Comparison of ENCODE assay signal across 12 mouse cellular contexts in the genomic region with DNA sequence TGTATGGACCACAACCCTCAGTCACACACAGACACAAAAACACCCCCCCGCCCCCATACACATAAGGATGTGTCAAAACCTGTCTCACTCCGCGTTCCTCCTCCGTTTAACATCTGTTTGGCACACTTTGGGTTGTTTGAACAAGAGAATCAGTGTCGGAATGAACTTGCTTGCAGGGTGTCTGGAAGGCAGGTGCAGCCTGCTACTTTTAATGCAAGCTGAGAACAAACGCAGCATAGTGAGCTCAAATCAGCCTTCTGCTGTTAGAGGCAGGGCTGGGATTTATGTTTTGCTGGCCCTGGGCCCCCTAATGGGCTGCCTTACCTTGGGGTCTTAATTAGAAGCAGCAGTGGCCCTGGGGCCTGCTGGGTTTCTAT. TPM values are rescaled to one million over a fixed set of nuclear protein-coding genes. Genes with fewer than 3 reads are reported as not detected.
A peak's percentile ranks its signal among the peaks of the same experiment; 100 is the strongest.
DNase-seq lines count a peak whose midpoint lies in the region; ATAC-seq lines count a peak whose summit lies in the region.
"Had no signal": no experiment of that assay in that cellular context is flagged by ENCODE, and none has a peak within 500 bp of the region (broad histone marks: within the 10 kb centered on the region; RNA-seq: fewer than 3 reads in every experiment).

No protein-coding gene starts in this region.

- peak overlapping the region; percentile 32; the same call in 1 of the 2 replicates for H3K4me2 ChIP-seq in forebrain, embryonic 11.5 days (ENCODE audit: low read depth, low read length, severe bottlenecking)
- H3K4me2 ChIP-seq in limb, embryonic 12.5 days: peak overlapping the region; percentile 58
- H3K4me2 ChIP-seq: liver, embryonic 15.5 days had no signal

- H3K4me3 ChIP-seq in forebrain, embryonic 11.5 days (ENCODE audit: low read depth, low read length): no peak overlapping the region
- peak overlapping the region; percentile 22 for H3K4me3 ChIP-seq in limb, embryonic 12.5 days (replicated peaks)
- H3K4me3 ChIP-seq: liver, embryonic 15.5 days had no signal

- ATAC-seq in forebrain, embryonic 11.5 days (replicated peaks; ENCODE audit: low FRiP score): peak; percentile 74
- peak; percentile 88 for ATAC-seq in limb, embryonic 12.5 days (ENCODE audit: insufficient number of reproducible peaks, insufficient read depth, low FRiP score, low TSS enrichment, low read depth)

- H3K36me3 ChIP-seq in forebrain, embryonic 11.5 days (ENCODE audit: control insufficient read depth, insufficient read depth, low read length): no peaks in the 10 kb centered on the region
- H3K36me3 ChIP-seq in limb, embryonic 12.5 days: no peaks in the 10 kb centered on the region
- H3K36me3 ChIP-seq: G1E; liver, embryonic 15.5 days had no signal

- H3K9ac ChIP-seq in forebrain, embryonic 11.5 days (ENCODE audit: low read length): no peak overlapping the region
- 0 out of 2 replicates have a peak overlapping the region, but pooled peaks have one; percentile 37 for H3K9ac ChIP-seq in limb, embryonic 12.5 days (replicated peaks)
- H3K9ac ChIP-seq: liver, embryonic 15.5 days had no signal

- H3K9me3 ChIP-seq in forebrain, embryonic 11.5 days (ENCODE audit: control insufficient read depth, low read length): no peaks in the 10 kb centered on the region
- H3K9me3 ChIP-seq in limb, embryonic 12.5 days: no peaks in the 10 kb centered on the region
- H3K9me3 ChIP-seq: G1E; liver, embryonic 15.5 days had no signal

- H3K27ac ChIP-seq in forebrain, embryonic 11.5 days (ENCODE audit: low read depth, low read length): no peak overlapping the region
- H3K27ac ChIP-seq in limb, embryonic 12.5 days: peak overlapping the region; percentile 93
- H3K27ac ChIP-seq: liver, embryonic 15.5 days had no signal

- H3K27me3 ChIP-seq in forebrain, embryonic 11.5 days (ENCODE audit: control insufficient read depth, insufficient read depth, low read length): no peaks in the 10 kb centered on the region; the same call in 1 of the 2 replicates
- H3K27me3 ChIP-seq in limb, embryonic 12.5 days: no peaks in the 10 kb centered on the region
- H3K27me3 ChIP-seq: liver, embryonic 15.5 days had no signal

- H3K4me1 ChIP-seq in forebrain, embryonic 11.5 days (replicated peaks; ENCODE audit: control insufficient read depth, insufficient read depth, low read length): peaks cover 4% of the 10 kb centered on the region; the same call in 1 of the 2 replicates
- H3K4me1 ChIP-seq in limb, embryonic 12.5 days (replicated peaks): peaks cover 46% of the 10 kb centered on the region

- 4% methylated on average over 6 of the region's 6 CpGs for WGBS in forebrain, embryonic 11.5 days
- 7% methylated on average over 6 of the region's 6 CpGs for WGBS in limb, embryonic 12.5 days

- DNase-seq in thymus, postnatal 0 days (ENCODE audit: low spot score): peak; percentile 3
- DNase-seq in thymus, postnatal 36 days: no peak
- DNase-seq in forebrain, embryonic 11.5 days (ENCODE audit: low spot score): peak; percentile 74
- DNase-seq in retina, embryonic 14.5 days (ENCODE audit: low spot score): peak; percentile 47
- DNase-seq in ovary, postnatal 14 days (ENCODE audit: low spot score): no peak
- no peak for DNase-seq in lung, postnatal 36 days
- DNase-seq in MN1 (ENCODE audit: low spot score): no peak
- DNase-seq: gastrocnemius, postnatal 10 days; kidney, adult 2 months had no signal

RNA-seq across cellular contexts. Expression of a gene that starts 28.7 kb away (rescaled TPM):
- 0.08 TPM in 1 of 2 replicates, not detected in the other for polyA plus RNA-seq in thymus, postnatal 0 days (2015; fragmentation: Nextera tagmentation; extraction: Ambion mirVana)
- not detected in 2 replicates for polyA plus RNA-seq in forebrain, embryonic 11.5 days (2014; fragmentation: Nextera tagmentation; extraction: Ambion mirVana)
- not detected in 2 replicates for polyA plus RNA-seq in limb, embryonic 12.5 days (2016; fragmentation: Nextera tagmentation; extraction: Ambion mirVana)
- polyA plus RNA-seq: G1E had no signal

RNA-seq across cellular contexts. Expression of a gene that starts 46.7 kb away (rescaled TPM):
- 0.35 and 0.36 TPM in 2 replicates for polyA plus RNA-seq in thymus, postnatal 0 days (2015; fragmentation: Nextera tagmentation; extraction: Ambion mirVana)
- 0.15 and 0.32 TPM in 2 replicates for polyA plus RNA-seq in forebrain, embryonic 11.5 days (2014; fragmentation: Nextera tagmentation; extraction: Ambion mirVana)
- polyA plus RNA-seq in limb, embryonic 12.5 days (2016; fragmentation: Nextera tagmentation; extraction: Ambion mirVana): 0.14 and 0.21 TPM in 2 replicates
- polyA plus RNA-seq: G1E had no signal

Comparison
In these comparisons a context has a peak if more than half of its experiments do, and no peak if none do; other contexts are left out.
1. DNase-seq: peak in thymus, postnatal 0 days (single experiment), forebrain, embryonic 11.5 days (single experiment) and retina, embryonic 14.5 days (single experiment); none in thymus, postnatal 36 days (0 of 2), ovary, postnatal 14 days (single experiment), lung, postnatal 36 days (single experiment) and MN1 (single experiment).